Mouse (Mus musculus): ENCODE results near the gene Gal3st1.
"Not testable (repeated sequence)": the region's sequence is repeated elsewhere in the genome, so short reads cannot be mapped to it uniquely, and the experiment has no call there.

Gal3st1 gene

DNA sequence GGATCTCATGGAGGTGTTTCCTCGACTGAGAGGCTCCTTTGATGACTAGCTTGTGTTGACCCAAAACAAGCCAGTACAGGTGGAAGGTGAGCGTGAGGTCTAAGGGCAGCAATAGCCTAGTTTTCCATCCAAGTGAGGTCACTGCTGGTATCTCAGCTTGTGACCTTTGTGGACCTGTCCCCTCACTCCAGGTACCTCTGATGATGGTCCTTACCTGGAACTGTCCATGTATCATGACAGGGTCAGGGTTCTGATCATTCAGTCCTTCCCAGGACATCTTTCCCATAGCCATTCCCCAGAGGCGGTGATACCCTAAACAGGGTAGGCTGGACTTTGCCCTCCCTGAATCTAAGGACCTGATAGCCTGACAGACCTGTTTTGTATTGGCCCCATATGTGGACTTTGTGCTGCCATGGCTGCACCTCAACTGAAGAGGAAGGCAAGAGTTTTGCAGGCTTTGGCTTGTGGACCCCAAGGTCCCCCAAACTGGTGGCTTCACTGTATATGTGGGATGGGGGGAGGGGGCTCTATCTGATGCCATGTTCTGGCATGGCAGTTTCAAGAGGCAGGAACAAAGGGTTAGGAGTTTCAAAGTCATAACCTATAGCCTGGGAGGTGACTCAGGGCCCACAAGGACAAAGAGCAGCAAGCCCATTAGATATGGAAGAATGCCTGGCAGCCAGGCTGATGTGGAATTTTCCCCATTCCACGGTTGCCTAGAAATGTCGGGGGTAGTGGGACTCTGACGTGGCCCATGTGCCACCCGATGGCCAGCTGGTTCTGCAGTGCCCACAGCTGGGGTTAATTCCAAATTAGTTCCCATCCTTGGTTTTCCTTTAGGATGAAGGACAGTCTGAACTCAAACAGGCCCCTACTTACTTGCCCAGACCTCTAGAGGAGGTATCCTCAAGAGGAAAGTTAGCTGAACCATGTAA lies 894 bp upstream of the Gal3st1 start:
- no peak for DNase-seq (ENCODE audit: low read depth, low spot score)

DNA sequence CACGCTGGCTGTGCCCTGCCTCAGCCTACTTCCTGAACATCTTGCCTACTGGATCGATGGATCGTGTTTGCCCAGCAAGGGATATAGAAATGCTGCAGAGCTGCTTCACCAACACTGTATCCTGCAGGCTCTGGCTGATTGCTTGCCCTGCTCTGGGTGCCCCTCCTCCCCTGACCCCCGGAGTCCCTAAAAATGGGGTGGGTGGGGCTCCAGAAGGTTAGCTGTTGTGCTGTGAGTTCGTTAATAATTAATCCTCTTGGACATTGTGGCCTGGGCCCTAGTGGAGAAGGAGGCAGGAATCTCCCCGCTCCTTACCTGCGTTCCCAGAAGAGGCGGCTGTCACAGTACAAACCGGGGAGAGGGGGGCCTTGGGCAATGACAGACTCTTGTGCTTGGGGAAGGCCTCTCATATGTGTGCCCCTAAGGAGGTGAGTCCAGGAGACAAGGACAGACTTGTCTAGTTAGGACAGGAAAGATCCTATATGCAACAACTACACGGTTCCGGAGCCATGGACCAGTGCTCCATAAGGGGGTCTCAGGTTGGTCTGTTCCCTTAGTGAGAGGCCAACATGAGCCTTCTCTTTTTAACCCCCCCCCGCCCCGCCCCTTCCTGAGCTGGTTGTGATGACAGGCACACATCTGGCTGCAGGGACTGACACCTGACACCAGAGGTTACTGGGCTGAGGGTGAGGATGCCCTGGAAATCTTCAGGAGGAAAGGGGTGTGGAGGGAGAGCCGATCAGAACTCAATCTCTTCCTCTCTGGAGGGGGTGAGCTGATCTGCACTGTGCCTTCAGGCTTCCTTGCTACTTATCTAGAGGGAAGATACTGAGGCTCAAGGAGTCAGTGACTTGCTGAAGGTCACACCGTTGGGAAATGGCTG lies 668 bp downstream of the Gal3st1 start:
- no peak for DNase-seq (ENCODE audit: low read depth, low spot score)

DNA sequence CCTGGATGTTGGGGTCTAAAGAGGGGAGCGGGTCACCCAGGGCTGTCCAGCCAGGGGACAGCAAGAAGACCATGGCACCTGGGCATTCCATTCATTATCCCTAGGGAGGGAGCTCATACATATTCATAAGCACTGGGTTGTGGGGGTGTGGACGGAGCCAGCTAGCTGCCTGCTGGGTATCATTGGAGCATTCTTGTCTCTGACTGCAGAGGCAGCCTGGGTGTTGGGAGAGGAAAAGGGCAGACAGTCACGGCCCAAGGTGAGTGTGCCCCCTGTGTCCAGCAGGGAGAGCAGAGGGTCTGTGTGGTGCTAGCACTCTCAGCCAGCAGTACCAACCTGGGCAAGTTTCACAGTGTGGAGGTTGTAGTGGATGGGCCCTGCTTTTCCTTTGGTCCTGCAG lies 6.3 kb downstream of the Gal3st1 start:
- DNase-seq (ENCODE audit: low read depth, low spot score), result no peak

DNA sequence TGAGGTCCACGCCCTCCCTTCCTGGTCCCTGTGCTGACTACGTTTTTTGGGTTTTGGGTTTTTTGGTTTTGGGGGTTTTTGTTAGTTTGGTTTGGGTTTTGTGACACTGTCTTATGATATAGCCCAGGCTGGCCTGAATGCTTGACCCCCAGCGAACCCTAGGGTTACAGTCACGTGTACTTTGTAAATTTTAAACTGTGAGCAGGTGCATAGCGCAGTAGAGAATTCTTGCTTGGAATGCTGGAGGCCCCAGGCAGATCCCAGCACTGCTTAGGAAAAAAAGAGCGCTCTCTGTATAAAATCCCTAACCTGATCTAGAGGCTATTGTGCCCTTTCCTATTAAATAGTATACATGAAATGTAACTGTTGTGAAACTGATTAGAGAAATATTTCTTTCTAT lies 9.7 kb downstream of the Gal3st1 start:
- DNase-seq (ENCODE audit: low read depth, low spot score), result no peak

DNA sequence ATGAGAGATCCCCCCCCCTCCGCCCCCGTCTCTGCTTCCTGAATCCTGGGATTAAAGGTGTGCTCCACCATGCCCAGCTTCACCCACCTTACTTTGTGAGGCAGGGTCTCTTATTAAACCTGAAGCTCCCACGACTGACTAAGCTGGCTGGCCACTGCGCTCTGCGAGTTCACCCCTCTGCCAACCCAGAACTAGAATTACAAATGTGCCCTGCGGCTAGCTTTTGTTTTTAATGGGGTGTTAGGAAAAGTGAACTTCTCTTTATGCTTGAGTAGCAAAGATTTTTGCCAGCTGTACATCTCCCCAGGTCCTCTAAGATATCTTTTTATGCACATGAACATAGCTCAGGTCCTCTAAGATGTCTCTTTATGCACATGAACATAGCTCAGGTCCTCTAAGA lies 10.5 kb downstream of the Gal3st1 start:
- DNase-seq (ENCODE audit: low read depth, low spot score), result no peak

DNA sequence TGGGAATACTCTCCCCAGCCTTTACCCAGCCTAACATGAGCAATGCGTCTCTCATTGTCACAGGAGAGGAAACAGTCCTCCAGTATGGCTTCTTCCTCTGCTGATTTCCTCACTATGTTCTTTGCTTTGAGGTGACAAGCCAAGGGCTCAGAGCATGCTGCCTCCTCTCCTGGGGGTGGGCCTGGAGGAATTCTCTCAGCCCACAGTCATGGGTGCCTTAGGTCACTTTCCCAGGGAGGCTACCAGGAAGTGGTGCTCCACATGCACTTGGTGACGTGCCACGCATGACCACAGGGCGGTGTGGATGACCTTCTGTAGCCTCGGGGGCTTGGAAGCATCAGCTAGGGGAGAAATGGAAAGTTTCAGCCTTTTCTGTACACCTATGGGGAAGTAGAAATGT lies 12.1 kb downstream of the Gal3st1 start:
- DNase-seq (ENCODE audit: low read depth, low spot score), result no peak

DNA sequence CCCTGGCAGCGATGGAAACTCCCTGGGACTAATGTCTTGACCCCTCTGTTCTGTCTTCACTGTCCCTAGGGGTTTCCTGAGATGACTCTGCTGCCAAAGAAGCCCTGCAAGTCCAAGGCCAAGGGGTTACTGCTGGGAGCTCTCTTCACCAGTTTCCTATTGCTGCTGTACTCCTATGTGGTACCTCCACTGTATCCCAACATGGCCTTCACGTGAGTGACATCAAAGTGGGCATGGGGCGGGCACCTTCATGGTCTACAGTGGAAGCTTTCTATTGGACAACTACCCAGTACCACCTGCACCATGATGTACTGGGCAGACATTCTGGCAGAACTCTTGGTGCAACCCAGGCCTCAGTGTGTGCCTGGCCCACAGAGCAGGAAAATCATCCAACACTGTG lies 13.4 kb downstream of the Gal3st1 start:
- no peak for DNase-seq (ENCODE audit: low read depth, low spot score)

DNA sequence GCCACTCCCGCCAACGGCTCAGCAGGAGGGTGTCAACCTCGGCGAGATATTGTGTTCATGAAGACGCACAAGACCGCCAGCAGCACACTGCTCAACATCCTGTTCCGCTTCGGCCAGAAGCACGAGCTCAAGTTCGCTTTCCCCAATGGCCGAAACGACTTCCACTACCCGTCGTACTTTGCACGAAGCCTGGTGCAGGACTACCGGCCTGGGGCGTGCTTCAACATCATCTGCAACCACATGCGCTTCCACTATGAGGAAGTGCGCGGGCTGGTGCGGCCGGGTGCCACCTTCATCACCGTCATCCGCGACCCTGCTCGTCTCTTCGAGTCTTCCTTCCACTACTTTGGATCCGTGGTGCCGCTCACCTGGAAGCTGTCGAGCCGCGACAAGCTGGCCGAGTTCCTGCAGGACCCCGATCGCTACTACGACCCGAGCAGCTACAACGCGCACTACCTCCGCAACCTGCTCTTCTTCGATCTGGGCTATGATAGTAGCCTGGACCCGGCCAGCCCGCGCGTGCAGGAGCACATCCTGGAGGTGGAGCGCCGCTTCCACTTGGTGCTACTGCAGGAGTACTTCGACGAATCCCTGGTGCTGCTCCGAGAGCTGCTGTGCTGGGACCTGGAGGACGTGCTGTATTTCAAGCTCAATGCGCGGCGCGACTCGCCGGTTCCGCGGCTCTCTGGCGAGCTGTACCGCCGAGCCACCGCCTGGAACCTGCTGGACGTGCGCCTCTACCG lies 14.7 kb downstream of the Gal3st1 start:
- DNase-seq (ENCODE audit: low read depth, low spot score), result no peak

DNA sequence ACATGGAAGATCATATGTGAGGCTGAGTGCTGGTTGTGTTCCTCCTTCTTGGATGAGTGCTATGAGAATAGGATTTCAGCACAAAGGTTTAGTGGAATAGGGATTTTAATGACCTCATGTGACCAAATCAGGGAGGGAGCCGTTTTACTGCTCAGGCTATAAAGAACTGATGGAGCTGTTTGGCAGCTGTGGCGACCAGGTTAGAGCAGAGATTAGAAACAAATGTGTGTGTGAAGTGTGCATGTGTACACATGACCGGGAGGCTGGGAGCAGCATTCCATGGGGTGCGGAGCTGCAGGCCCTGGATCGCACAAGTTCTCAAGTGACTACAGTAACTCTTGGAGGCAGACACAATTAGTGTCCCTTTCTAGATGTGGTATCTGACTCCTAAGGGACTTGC lies 16.1 kb downstream of the Gal3st1 start:
- no peak for DNase-seq (ENCODE audit: low read depth, low spot score)

DNA sequence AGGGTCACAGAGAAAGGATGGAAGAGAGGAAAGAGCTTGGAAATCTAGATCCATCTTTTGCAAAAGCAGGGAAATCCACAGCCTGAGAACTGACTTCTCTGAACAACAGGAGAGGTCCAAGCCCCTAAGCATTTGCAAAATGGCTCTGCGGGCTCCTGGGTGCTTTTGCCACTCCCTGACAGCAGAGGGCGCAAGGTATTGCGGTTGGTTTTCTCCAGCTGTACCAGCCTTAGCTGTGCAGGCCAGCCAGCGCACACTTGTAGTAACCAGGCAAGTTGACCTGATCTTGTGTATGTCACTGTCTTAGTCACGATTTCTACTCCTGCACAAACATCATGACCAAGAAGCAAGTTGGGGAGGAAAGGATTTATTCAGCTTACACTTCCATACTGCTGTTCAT lies 18.2 kb downstream of the Gal3st1 start:
- DNase-seq (ENCODE audit: low read depth, low spot score), result peak; percentile 62

DNA sequence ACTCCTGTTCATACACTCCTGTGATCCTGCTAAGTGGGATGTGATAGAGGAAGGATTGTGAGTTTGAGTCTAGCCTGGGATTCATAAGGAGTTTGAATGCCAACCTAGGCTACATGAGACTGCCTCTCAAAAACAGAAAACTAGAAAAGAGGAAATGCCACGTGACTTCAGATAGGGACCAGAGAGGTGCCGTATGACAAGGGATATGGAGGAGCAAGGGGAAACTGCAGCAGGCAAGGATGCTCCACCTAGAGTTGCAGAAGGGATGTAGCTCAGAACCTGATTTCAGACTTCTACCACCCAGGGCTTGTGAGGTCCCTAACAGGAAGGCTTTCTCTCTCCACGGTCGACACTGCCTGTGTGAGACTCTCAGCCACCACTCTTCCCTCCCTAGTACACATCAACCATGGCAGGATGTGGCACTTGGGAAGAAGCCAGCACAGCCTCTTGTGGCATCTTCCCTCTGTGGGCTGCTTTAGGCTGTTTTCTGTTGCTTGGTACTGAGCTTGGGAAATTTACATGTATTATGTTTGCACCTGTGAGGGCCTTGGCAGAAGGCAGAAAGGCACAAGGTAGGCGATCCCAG lies 21.9 kb downstream of the Gal3st1 start:
- no peak for DNase-seq (ENCODE audit: low read depth, low spot score)

DNA sequence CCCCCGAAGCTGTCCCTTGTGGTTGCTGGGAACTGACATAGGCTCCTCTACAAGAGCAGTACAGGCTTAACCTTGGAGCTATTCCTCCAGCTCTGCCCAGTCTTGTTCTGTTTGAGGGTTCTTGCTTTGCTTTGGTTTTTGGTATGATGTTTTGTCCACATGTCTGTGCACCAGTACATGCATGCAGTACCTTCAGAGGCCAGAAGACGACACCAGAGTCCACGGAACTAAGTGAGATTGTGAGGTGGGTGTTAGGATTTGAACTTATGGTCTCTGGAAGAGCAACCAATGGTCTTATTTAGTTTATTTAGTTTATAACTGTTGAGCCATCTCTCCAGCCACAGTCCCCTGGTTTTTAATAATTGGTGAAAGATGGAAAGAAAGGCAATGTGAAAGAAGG lies 23.0 kb downstream of the Gal3st1 start:
- DNase-seq (ENCODE audit: low read depth, low spot score), result no peak

DNA sequence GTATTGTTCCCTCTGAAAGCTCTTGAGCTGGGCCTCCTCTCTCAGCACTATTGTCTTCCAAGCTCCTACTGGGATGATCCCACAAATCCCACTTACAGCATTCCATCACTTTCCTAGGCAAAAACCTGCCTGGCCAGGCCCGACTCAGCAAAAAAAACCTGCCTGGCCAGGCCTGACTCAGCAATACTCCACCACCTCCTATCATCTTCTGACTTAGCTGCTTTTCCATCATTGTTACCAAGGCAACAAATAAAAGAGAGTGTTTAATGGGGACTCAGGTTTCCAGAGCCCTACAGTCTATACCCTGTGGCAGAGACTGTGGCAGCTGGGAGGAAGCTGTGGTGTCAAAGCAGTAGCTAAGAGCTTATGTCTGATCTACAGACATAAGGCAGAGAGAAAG lies 29.2 kb downstream of the Gal3st1 start:
- DNase-seq (ENCODE audit: low read depth, low spot score), result no peak

DNA sequence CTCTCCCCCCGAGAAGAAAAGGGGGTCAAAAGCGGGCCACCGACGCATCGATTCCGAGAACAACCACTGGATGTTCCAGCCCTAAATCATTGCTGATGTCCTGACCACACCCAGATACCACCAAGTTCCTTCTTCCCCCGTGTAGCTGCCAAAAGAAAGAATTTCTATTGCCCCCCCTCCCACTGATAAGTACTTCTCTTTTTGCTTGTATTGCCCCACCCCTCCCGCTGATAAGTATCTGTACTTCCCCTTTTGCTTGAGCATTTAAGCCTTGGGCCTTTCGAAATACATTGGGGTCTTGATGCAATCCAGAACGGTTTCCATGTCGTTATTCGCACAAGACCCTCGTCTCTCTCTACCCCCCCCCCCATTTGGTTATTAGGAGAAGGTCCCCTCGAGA lies 32.4 kb downstream of the Gal3st1 start:
- DNase-seq (ENCODE audit: low read depth, low spot score), result not testable (repeated sequence)

DNA sequence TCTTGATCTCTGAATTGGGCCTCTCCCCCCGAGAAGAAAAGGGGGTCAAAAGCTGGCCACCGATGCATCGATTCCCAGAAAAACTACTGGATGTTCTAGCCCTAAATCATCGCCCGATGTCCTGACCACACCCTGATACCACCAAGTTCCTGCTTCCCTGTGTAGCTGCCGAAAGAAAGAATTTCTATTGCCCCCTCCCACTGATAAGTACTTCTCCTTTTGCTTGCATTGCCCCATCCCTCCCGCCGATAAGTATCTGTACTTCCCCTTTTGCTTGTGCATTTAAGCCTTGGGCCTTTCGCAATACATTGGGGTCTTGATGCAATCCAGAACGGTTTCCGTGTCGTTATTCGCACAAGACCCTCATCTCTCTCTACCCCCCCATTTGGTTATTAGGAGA lies 38.7 kb downstream of the Gal3st1 start:
- not testable (repeated sequence) for DNase-seq (ENCODE audit: low read depth, low spot score)

DNA sequence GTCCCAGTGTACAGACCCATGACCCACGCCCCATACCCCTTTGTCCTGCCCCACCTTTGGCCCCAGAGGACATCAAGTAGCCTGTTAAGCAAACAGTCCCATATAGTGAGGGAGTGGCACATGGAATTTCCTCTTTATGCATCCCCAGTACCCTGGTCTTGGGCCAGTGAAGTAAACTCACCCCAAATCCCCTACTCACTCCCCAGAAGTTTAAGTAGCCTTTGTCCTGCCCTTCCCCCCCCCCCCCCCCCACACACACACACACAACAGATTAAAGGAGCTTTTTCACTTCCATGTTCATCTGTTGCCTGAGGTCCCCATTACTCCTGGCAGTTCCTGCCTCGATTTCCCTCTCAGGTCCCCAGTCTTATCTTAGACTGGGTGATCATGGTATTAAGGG lies 39.9 kb downstream of the Gal3st1 start:
- DNase-seq (ENCODE audit: low read depth, low spot score), result no peak

DNA sequence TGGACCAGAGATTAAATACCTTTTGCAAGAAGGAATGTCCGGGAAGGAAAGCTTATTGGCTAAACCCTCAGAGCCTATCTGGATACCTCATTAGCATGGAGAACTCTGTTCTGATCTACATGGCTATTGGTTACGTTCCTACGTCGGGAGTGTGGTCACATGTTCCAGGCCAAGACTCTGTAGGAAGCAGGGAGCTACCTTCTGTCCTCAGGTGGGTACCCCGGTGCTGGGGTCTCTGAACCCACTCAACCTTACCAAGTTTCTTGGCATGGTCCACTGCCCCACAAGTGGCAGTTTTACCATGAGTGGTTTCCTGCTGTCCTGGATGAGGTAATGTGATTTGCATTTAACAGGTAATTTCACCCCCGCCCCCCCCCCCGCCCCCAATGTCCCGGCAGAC lies 43.6 kb downstream of the Gal3st1 start:
- DNase-seq (ENCODE audit: low read depth, low spot score), result no peak

DNA sequence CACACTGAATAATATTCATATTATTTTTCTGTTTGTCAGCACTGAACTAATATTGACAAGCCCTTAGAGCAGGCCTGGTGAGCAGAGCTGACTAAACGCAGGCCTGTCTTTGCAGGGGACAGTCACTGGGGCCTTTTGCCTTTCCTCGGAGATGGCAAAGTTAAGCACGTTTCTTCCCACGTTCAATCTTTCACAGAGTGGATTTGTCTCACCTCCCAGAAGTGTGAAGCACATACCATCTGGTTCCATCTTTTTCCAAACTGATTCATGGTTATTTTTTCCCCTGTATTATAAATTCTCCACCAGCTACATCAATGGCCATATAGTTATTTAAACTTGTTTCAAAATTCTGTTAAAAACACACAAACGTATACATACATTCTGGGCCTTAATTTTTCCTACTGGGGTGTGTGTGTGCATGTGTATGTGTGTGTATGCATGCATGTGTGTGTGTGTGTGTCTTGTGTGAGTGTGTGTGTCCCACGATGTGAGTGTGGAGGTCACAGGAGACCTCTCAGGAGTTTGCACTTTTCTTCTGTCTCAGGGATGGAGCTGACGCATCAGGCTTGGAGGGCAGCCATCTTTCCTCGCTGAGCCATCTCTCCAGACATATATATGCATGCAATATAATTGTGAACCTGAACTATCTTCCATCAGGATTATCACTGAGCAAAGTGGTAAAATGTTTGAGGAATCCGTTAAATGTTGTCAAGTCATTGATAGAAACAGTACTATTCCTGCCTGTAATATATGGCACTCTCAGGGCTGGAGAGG lies 44.3 kb downstream of the Gal3st1 start:
- no peak for DNase-seq (ENCODE audit: low read depth, low spot score)

DNA sequence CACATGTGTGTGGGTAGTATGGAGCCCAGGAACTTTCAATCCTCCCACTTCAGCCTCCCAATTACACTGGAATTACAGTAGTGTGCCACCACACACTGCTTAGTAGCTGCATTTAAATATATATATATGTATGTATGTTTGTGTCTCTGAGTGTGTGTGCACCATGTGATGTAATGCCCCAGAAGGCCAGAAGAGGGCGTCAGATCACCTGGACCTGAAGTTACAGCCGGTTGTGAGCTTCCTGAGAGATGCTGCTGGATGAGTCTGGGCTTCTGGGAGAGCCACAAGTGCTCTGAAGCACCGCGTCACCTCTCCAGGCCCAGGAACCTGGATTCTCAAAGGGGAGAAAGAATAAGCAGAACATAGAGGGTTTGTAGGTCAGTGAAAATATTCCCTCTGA lies 45.9 kb downstream of the Gal3st1 start:
- DNase-seq (ENCODE audit: low read depth, low spot score), result no peak

DNA sequence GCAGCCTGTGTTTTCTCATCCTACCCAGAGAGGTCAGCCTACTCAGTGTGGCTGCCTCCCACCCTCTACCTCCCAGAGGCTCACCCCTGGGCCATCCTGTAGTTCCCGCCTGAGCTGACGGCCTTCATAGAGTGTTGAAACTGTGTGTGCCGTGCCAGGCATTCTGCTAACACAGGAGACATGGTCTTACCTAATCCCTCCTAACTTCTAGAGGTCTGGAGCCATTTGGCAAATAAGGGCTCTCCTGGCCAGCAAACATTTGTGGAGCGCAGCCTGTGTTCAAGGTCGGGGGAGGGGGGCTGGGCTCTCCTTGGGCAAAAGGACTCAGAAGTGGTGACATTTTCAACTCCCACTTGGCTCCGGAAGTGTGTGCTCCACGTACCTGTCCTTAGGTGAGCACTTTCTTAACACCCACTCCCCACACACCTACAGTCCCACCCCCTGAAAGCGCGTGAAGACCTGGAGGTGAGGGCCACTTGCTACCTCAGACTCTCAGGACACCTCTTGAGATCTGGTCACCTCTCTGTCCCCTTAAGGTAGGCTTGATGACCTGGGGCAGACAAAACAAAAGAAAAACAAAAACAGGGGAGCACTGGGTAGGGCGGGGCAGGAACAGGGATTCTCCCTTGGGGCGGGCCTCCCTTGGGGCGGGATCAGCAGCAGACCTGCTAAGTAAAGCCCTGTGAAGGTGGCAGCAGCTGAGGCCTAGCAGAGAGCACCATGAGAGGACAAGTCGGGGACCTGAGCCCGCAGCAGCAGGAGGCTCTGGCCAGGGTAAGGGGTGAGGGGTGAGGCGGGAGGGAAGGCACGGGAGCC lies 47.9 kb downstream of the Gal3st1 start, which contains the start of gene Sec14l4:
Gene Sec14l4, plus strand, starts transcription at position 337 of the 816 bp plus-strand sequence.
- no peak for DNase-seq (ENCODE audit: low read depth, low spot score)
